Mouse (Mus musculus): ENCODE data around the gene Srsf9.

GRCm38 (mm10) chr5:115319004-115319940 lies 7.7 kb upstream of the Srsf9 start:
- TF ChIP-seq EP300 (optimal IDR thresholded peaks at IDR 0.05) (no peak), CTCF (IDR thresholded peaks at IDR 0.05; ENCODE audit: low read depth) (peak; percentile 82)

Data from stomach, postnatal 0 days (tissue).